8 mouse cellular contexts compared by ENCODE assay signal in the genomic region with DNA sequence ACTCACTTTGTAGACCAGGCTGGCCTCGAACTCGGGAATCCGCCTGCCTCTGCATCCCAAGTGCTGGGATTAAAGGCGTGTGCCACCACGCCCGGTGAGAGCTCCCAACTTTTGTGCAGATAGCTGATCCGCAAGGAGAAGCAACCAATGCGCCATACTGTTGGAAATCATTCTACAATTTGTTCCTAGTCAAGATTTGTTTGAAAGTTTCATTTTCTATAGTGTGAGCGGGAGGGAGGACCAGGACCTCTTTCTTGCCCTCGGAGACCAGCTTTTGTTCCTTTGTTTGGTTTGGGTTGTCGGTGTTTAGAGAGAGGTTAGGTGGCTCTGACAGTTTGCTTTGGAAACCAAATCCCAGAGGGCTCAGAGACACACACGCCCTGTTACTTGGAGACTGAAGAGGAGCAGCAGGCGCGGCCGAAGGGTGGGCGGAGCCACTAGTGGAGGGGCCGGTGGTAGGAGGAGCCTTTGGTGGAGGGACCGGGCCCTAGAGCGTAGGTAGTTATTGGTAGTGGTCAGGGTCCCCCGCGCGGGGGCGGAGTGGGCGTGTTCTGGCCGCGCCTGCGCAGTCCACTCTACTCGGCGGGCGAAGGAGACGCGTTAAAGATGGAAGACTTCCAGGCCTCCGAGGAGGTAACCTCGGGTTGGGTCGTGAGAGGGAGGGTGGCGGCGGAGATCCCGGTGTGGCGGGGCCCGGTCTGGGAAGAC. TPM values are rescaled to one million over a fixed set of nuclear protein-coding genes. Genes with fewer than 3 reads are reported as not detected.
DNase-seq lines count a peak whose midpoint lies in the region; ATAC-seq and TF ChIP-seq lines count a peak whose summit lies in the region.
"Not testable (repeated sequence)": the region's sequence is repeated elsewhere in the genome, so short reads cannot be mapped to it uniquely, and the experiment has no call there.

A gene (plus strand): TSS at position 468 of the 708 bp plus-strand sequence.

- peak within 1 kb of the TSS; percentile 45; the same call in 1 of the 2 replicates for H3K9ac ChIP-seq in ES-Bruce4 (ENCODE audit: low read depth, poor library complexity, severe bottlenecking)
- H3K9ac ChIP-seq in forebrain, embryonic 12.5 days; neural tube, embryonic 15.5 days (replicated peaks): not testable (repeated sequence)

- peak; percentile 97 for ATAC-seq in forebrain, embryonic 12.5 days (ENCODE audit: low FRiP score)
- peak; percentile 94 for ATAC-seq in neural tube, embryonic 15.5 days (ENCODE audit: low FRiP score)

- not testable (repeated sequence) for H3K9me3 ChIP-seq in ES-Bruce4 (replicated peaks; ENCODE audit: control insufficient read depth, insufficient read depth, low read length, poor library complexity, severe bottlenecking); forebrain, embryonic 12.5 days; neural tube, embryonic 15.5 days (replicated peaks)

- peak within 1 kb of the TSS; percentile 45 for H3K4me2 ChIP-seq in forebrain, embryonic 12.5 days
- H3K4me2 ChIP-seq in neural tube, embryonic 15.5 days, result peak within 1 kb of the TSS; percentile 52

- WGBS in forebrain, embryonic 12.5 days, result 18% methylated on average over 25 of the region's 40 CpGs
- WGBS in large intestine, adult 2 months, result 3% methylated on average over 35 of the region's 40 CpGs
- WGBS in lung, adult 2 months, result 8% methylated on average over 32 of the region's 40 CpGs
- WGBS in neural tube, embryonic 15.5 days, result 8% methylated on average over 32 of the region's 40 CpGs

- not testable (repeated sequence) for H3K27me3 ChIP-seq in ES-Bruce4 (ENCODE audit: control insufficient read depth, insufficient read depth, low read length, poor library complexity, severe bottlenecking); forebrain, embryonic 12.5 days; neural tube, embryonic 15.5 days (replicated peaks)

- H3K4me1 ChIP-seq in ES-Bruce4 (ENCODE audit: control insufficient read depth, insufficient read depth, low read length); forebrain, embryonic 12.5 days; lung, adult 2 months (ENCODE audit: control insufficient read depth, insufficient read depth, low read length); neural tube, embryonic 15.5 days: not testable (repeated sequence)

- not testable (repeated sequence) for H3K36me3 ChIP-seq in ES-Bruce4 (ENCODE audit: control insufficient read depth, insufficient read depth, low read length, poor library complexity, severe bottlenecking); forebrain, embryonic 12.5 days (replicated peaks); neural tube, embryonic 15.5 days

- peak; percentile 73 for DNase-seq in c-Kit-positive CD71-positive TER-119-positive erythroid progenitor cells, embryonic 14.5 days (ENCODE audit: low spot score)
- DNase-seq in heart, postnatal 14 days, result peak; percentile 77 to 78
- peak; percentile 53 for DNase-seq in large intestine, adult 2 months (ENCODE audit: low read depth, low spot score)
- DNase-seq in lung, adult 2 months, result peak; percentile 72
- peak; percentile 58 to 64 for DNase-seq in thymus, adult 18-20 months

- TF ChIP-seq CTCF in ES-Bruce4 (IDR thresholded peaks at IDR 0.05; ENCODE audit: low read depth, low read length); lung, adult 2 months (IDR thresholded peaks at IDR 0.05; ENCODE audit: insufficient read depth, low read length): not testable (repeated sequence)

- not testable (repeated sequence) for TF ChIP-seq EP300 in ES-Bruce4 (IDR thresholded peaks at IDR 0.05; ENCODE audit: insufficient read depth, low read depth, low read length)

- TF ChIP-seq POLR2A in ES-Bruce4 (IDR thresholded peaks at IDR 0.05; ENCODE audit: insufficient read depth, low read length), result not testable (repeated sequence)
- TF ChIP-seq POLR2A in lung, adult 2 months (IDR thresholded peaks at IDR 0.05; ENCODE audit: borderline replicate concordance, extremely low read depth, low read depth, low read length), result peak; percentile 55; the same call in 1 of the 2 replicates

- intact Hi-C loops in heart, postnatal 14 days (cut with DNase I), result not testable (repeated sequence)

- not testable (repeated sequence) for H3K27ac ChIP-seq in ES-Bruce4 (ENCODE audit: insufficient read depth, low read length); forebrain, embryonic 12.5 days
- H3K27ac ChIP-seq in neural tube, embryonic 15.5 days (replicated peaks), result peak within 1 kb of the TSS; percentile 72

- peak within 1 kb of the TSS; percentile 28 for H3K4me3 ChIP-seq in ES-Bruce4 (ENCODE audit: low read depth, low read length)
- H3K4me3 ChIP-seq in forebrain, embryonic 12.5 days (replicated peaks), result peak within 1 kb of the TSS; percentile 37
- not testable (repeated sequence) for H3K4me3 ChIP-seq in lung, adult 2 months (replicated peaks; ENCODE audit: extremely low read depth, low read depth, low read length)
- peak within 1 kb of the TSS; percentile 35 for H3K4me3 ChIP-seq in neural tube, embryonic 15.5 days (replicated peaks)

RNA-seq across cellular contexts. Expression of the gene that starts here (rescaled TPM):
- 26.1 and 28.0 TPM in 2 replicates for polyA plus RNA-seq in ES-Bruce4 (2011; ENCODE audit: insufficient read depth, insufficient read length, low read depth, missing spikeins)
- 53.2 and 55.0 TPM in 2 replicates for polyA plus RNA-seq in forebrain, embryonic 12.5 days (2016; fragmentation: Nextera tagmentation; extraction: Ambion mirVana)
- 1 to 10 TPM; 5.2 to 5.7 TPM for total RNA-seq in heart, postnatal 14 days (2021)
- polyA plus RNA-seq in large intestine, adult 2 months (2012; rRNA removed), result 7.9 and 8.5 TPM in 2 replicates
- 11.9 and 15.2 TPM in 2 replicates for polyA plus RNA-seq in lung, adult 2 months (2012; rRNA removed)
- 63.0 and 63.2 TPM in 2 replicates for polyA plus RNA-seq in neural tube, embryonic 15.5 days (2015; fragmentation: Nextera tagmentation; extraction: Ambion mirVana)
